Mouse (Mus musculus): Measurements from ENCODE around the gene Srgap1.

GRCm38 (mm10) chr10:121765174-121766057 is 281.7 kb downstream of the Srgap1 start:
- TF ChIP-seq CTCF (IDR thresholded peaks at IDR 0.05; ENCODE audit: borderline replicate concordance, insufficient read depth, low read length) = no peak
- TF ChIP-seq POLR2A (IDR thresholded peaks at IDR 0.05; ENCODE audit: low read depth, low read length) = no peak
